Mouse (Mus musculus) mouse trophoblast stem cell (cell line): ENCODE results near the gene Nxph4.

Source experiments
- in situ Hi-C, 2 experiments: fragments of 300-500 bp; cut with MseI, MboI; formaldehyde crosslinking; loops; 2 replicates in 1 of 2; 3 replicates in 1 of 2; pipeline ENCODE4 v1.15.1; 2025

The Nxph4 gene

GRCm38 (mm10) chr10:127516576-127517260 is 17.6 kb downstream of the Nxph4 start:
- in situ Hi-C loops: no loop called here

DNA sequence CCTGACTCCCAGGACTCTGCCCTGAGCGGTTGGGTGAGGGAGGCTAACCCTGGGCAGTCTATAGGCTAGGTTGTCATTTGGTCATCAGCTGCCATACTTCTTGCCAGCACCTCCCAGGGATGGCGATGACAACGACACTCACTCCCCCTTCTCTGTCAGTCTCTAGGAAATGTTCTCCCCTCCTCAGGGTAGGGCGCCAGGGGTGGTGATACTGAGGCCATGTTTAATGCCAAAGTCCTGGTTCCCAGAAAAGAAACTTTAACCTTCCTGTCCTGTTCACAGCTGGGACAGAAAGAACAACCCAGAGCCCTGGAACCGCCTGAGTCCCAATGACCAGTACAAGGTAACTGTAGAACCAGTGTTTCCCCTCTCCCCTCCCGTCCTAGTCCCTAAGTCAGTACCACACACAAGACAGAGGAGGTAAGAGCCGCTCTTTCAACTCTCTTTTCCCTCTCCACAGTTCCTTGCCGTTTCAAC is 18.3 kb downstream of the Nxph4 start:
- in situ Hi-C loops: no loop called here

- in situ Hi-C loops: no loop called here
Observed at GRCm38 (mm10) chr10:127515271-127515982, 18.9 kb downstream of the Nxph4 start.

- in situ Hi-C loops: no loop called here
Observed at GRCm38 (mm10) chr10:127514764-127515163, 19.6 kb downstream of the Nxph4 start, which contains the start of gene Ndufa4l2. TSS of gene Ndufa4l2 (plus strand) at chr10:127514967.

GRCm38 (mm10) chr10:127514111-127514698 is 20.2 kb downstream of the Nxph4 start:
- in situ Hi-C loops: no loop called here

- in situ Hi-C loops: no loop called here
Observed at GRCm38 (mm10) chr10:127513501-127514091, 20.8 kb downstream of the Nxph4 start.

DNA sequence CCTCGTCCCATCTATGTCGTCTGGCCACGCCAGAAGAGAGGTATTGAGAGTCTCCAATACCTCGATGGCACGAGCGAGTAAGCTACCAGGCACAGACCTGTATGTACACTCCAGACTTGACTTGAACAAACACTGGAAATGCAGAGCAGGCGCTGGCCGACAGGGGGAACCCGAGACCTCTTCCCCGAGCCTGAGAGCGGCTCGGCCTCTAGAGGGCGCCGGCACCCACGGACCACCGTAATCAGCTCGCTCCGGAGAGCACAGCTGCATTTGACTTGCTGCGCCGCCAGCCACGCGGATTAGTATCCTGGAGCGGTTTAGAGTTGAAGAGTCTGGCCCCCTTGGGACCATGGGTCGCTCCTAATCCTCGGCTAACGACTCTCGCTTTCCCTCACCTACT is 21.5 kb downstream of the Nxph4 start:
- in situ Hi-C loops: no loop called here

- in situ Hi-C loops: no loop called here
Observed at GRCm38 (mm10) chr10:127512307-127512666, 22.1 kb downstream of the Nxph4 start.

DNA sequence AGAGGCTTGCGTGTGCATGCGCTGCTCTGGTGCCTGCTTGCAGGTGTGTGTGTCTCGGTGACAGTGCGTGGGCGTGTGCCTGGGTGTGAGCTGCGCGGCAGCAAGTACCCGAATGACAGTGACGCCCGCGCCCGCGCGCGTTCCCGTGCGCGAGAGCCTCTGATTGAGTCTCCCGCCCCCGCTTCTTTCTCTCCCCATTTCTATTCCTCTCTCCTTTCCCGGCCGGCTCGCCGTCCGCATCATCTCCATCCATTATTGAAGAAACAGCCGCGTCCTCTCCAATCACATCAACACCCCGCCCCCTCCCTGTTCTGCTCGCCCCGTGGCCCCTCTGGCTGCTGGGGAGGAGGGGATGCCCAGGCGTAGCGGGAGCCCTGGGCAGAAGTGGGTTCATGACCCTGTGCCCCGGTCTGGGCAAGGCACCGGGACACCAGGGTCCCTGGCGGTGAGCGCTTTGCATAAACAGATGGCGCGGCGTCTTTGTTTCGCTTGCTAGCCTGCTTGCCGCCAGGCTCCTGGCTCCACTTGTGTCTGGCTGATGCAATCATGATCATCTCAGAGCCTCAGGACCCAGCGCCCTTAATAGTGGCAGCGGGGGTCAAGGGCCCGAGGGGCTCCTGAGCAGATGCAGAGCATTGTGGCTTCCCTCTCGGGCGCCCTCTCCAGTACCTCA is 22.6 kb downstream of the Nxph4 start:
- in situ Hi-C loops: no loop called here

- in situ Hi-C loops: no loop called here
Observed at GRCm38 (mm10) chr10:127510895-127511617, 23.3 kb downstream of the Nxph4 start.

DNA sequence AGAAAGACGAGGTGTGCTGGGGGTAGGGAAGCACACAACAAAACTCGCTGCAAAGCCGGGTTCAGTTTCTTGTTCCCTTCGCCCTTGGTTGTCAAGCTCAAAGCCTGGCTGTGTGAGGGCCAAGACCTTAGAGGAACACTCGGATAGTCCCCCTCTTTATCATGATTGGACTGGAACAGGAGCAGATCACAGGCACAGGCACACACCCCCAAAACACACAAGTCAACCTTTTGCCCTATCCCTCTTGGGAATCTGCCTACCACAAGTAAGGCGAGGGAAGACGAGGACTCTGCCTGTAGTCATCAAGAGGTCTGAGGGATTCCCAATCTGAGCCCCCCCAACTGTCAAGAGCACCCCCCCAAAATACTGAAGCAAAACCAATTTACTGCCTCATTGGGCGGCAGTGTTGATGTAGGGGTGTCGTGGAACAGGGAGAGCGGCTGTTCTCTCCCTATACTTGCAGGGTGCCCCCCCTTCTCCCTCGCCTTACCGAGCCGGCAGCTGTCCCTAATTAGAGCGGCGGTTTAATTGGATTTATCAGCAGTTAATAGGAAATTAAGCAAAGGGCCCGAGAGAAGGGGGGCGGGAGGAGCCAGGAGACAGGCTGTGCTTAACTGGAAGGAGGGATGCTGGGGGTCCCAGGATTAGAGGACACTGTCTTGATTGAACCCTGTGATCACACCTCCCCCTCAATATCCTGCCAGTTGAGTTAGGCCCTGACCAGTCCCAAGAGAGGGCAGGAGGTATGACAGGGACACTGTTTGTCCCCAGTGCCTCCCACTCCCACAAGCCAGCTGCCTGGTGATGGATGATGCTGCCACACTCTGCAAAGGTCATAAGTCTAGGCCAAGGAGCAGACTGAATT is 24.3 kb downstream of the Nxph4 start:
- in situ Hi-C loops: loop anchor here (5.0 kb wide), 1 partner anchor 32 kb away; no protein-coding TSS in a partner anchor

DNA sequence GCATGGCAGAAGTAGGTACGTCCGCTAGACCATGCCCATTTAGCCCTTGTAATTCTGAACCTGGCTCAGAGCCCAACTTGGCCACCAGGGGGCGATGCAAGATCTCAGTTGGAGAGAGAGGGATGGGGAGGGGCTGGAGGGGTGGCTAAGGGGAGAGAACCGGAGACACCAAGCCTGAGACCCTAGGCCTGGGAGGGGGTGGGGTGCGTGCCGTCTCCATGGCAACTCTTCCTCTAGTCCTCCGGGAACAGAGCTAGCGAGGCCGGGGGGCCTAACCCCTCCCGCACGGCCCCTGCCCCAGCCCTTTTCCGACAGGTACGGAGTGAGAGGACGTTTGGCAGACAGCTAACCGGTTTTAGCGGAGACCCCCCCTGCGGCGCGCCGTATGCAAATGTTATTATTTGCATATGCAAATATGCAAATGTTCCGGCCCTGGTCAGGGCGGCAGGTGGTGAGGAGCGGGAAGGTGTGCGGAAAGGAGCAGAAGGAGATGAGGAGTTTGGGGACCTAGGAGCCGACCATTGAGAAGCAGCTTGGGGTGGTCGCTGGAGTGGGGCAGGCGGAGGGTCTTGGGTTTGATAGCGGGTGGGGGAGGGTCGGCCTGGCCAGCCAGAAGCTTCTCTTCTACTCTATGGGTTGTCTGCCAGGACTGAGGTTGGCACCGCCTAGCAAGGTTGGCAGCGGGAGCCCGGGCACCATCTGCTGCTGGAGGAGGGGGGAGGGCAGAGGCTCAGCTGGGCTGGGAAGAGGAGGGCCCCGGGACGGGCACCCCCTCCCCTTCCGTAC is 25.1 kb downstream of the Nxph4 start:
- in situ Hi-C loops: loop anchor here (5.0 kb wide), 1 partner anchor 33 kb away; no protein-coding TSS in a partner anchor

DNA sequence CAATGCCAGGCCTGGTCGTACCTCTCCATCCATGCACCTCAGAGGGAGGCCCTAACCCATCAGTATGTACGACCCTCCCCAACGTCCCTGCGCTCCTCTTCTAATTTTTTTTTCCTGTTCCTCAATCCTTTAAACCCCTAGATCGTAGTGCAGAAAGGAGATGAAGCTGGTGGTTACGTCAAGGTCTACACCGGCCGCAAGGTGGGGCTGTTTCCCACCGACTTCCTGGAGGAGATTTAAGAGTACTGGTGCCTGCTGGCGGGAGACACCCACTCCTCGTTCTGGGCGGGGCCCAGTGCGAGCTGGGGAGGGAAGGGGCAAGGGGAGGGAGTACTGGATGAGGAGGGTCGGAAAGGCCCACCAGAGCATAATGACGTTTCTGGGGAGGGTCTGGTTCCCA is 26.1 kb downstream of the Nxph4 start:
- in situ Hi-C loops: loop anchor here (5.0 kb wide), 1 partner anchor 34 kb away; no protein-coding TSS in a partner anchor

DNA sequence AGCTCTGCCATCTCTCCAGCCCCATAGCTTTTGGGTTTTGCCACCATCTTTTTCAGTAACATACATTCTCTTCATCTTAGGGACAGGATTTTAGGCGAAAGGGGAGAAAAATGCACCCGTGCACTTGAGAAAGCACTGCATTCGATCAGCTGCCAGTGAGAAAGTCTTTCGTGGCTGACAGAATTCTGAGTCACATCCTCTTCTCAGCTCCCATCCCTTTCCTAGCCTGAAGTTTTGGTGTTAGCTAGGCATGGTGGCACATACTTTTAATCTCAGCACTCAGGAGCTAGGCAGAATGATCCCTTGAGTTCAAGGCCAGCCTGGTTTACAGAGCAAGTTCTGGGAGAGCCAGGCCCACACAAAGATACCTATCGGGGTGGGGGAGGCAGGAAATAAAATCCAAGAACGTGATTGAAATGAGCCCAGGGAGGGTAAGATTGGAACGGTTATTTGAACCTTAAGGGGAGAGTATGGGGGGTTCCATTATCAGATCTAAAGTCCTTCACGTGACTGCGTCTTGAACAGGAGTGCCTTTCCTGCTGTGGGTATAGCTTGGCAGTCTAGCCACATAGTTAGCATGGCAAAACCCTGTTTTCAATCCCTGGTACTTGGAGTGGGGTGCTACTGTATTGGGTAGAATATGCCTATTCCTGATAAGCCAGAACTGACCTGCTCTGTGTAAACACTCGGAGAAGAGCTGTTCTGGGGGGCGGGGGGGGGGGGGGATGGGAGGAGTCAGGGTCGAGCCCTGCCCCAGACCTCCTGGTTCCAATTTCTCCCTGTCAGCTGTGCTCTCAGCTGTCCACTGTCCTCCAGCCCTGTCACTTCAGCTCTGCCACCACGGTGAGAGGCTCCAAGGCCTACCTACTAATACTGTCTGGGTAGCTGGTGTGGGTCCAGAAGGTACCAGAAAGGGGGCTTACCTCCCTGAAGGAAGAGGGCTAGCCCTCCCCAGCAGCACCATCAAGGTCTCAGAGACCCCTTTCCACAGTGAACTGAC is 33.2 kb downstream of the Nxph4 start, which contains the start of gene Stac3:
Gene Stac3, plus strand, starts transcription at position 793 of the 1,000 bp plus-strand sequence.
- in situ Hi-C loops: no loop called here

DNA sequence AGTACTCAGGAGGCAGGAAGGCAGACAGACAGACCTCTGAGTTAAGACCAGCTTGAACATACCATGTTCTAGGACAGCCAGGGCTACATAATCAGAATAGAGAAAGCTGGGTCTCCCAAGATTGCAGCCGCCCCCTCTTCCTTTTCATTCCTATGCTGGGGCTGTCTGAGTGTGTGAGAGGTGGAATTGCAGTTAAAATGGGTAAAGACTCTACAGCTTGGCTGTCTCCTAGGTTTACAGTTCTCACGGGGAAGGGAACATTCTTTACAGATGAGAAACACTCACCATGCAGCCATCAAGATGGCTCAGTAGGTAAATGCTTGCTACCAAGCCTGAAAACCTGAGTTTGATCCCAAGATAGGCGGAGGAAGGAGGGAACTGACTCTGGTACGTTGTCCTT is 34.3 kb downstream of the Nxph4 start:
- in situ Hi-C loops: no loop called here

DNA sequence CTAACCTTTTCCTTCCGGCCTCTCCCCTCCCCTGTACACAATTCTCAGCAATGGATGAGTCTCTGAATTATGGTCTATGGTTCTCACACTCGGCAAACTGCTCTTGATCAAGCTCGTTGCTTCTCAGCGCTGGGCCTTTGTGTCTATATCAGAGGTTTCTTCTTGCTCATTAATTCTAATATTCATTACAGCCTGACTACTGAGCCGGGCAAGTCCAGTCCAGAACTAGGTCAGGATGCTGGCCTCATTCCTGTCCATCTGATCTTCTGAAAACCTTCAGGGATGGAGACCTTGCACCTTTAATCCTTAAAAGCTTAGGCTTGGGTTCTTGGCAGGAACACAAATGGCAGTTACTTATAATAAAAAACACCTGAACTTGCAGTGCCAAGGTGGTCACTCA is 34.8 kb downstream of the Nxph4 start:
- in situ Hi-C loops: no loop called here

GRCm38 (mm10) chr10:127496156-127496555 is 38.2 kb downstream of the Nxph4 start:
- in situ Hi-C loops: no loop called here

DNA sequence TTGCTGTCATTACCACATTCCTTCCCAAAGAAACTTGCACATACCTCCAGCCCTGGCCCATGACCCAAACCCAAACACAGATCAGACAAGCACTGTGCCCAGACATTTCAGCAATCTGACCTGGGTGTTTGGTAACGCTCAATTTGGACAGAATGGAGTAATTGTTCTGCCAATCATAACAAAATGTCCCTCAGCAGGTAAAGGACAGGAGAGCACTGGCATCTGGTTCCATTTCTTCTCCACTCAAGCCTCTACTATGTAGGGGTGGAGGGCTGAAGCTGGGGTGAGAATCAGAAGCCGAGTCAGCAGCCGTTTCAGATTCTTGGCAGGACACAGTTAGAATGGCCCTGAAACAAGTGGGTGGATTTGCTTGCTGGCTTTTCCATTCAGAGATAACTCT is 42.2 kb downstream of the Nxph4 start:
- in situ Hi-C loops: no loop called here
